Mouse (Mus musculus) E14TG2a.4 (cell line): ENCODE measurements around the gene Kif1a.
"Not testable (repeated sequence)": the region's sequence is repeated elsewhere in the genome, so short reads cannot be mapped to it uniquely, and the experiment has no call there.

ENCODE experiments used
- H3K27me3 ChIP-seq: 2 replicates; pipeline ENCODE4 v1.6.1; 2014; ENCODE audit warnings: low read length, control low read depth; ENCODE audit not compliant: insufficient read depth
- H3K36me3 ChIP-seq: 2 replicates; pipeline ENCODE4 v1.6.1; 2014; ENCODE audit warnings: low read length, control low read depth; ENCODE audit not compliant: insufficient read depth
- H3K4me1 ChIP-seq: replicated peaks from 2 replicates; pipeline ENCODE4 v1.6.1; 2014; ENCODE audit warnings: low read depth, low read length, control low read depth
- H3K4me3 ChIP-seq: replicated peaks from 2 replicates; pipeline ENCODE4 v1.5.1; 2014; ENCODE audit warnings: mild to moderate bottlenecking, low read length
- H3K9me3 ChIP-seq: 2 replicates; pipeline ENCODE4 v1.6.1; 2014; ENCODE audit warnings: low read length, control low read depth
- CTCF ChIP-seq: conservative IDR thresholded peaks from 2 replicates; pipeline ENCODE4 v1.5.1; 2014; ENCODE audit warnings: low read length
- NANOG ChIP-seq: IDR thresholded peaks from 2 replicates; pipeline ENCODE4 v1.6.1; 2014; ENCODE audit warnings: borderline replicate concordance, low read length, mixed read lengths
- POU5F1 ChIP-seq: IDR thresholded peaks from 2 replicates; pipeline ENCODE4 v1.6.1; 2014; ENCODE audit warnings: low read length, borderline replicate concordance

Kif1a gene

GRCm38 (mm10) chr1:92979073-92979602 is 122.6 kb downstream of the Kif1a start:
- Histone ChIP-seq H3K9me3 (no peaks in the 10 kb centered on the region), H3K36me3 (no peaks in the 10 kb centered on the region), H3K4me1 (peaks cover 33% of the 10 kb centered on the region), H3K4me3 (peak overlapping the region; percentile 35), H3K27me3 (peaks cover 33% of the 10 kb centered on the region)
- TF ChIP-seq CTCF (no peak), POU5F1 (no peak), NANOG (no peak)

GRCm38 (mm10) chr1:92978645-92979044 is 123.1 kb downstream of the Kif1a start:
- Histone ChIP-seq H3K9me3 (no peaks in the 10 kb centered on the region), H3K4me3 (peak overlapping the region; percentile 35), H3K4me1 (peaks cover 33% of the 10 kb centered on the region), H3K36me3 (no peaks in the 10 kb centered on the region), H3K27me3 (peaks cover 35% of the 10 kb centered on the region)
- TF ChIP-seq POU5F1 (no peak), NANOG (no peak), CTCF (no peak)

- Histone ChIP-seq H3K36me3 (no peaks in the 10 kb centered on the region), H3K9me3 (no peaks in the 10 kb centered on the region), H3K4me3 (no peak overlapping the region), H3K4me1 (peaks cover 33% of the 10 kb centered on the region), H3K27me3 (peaks cover 32% of the 10 kb centered on the region)
- TF ChIP-seq CTCF (no peak), NANOG (no peak), POU5F1 (no peak)
Measured at GRCm38 (mm10) chr1:92976141-92976566, 125.6 kb downstream of the Kif1a start.

- Histone ChIP-seq H3K27me3 (peaks cover 17% of the 10 kb centered on the region), H3K4me1 (peaks cover 9% of the 10 kb centered on the region), H3K4me3 (no peak overlapping the region), H3K36me3 (no peaks in the 10 kb centered on the region), H3K9me3 (peaks cover 12% of the 10 kb centered on the region)
- TF ChIP-seq CTCF: no peak
- no peak for TF ChIP-seq POU5F1
- TF ChIP-seq NANOG: no peak
Measured at GRCm38 (mm10) chr1:92972854-92973253, 128.9 kb downstream of the Kif1a start.

- H3K9me3 ChIP-seq: peaks cover 12% of the 10 kb centered on the region
- H3K4me1 ChIP-seq: peaks cover 3% of the 10 kb centered on the region; the same call in 1 of the 2 replicates
- H3K4me3 ChIP-seq: no peak overlapping the region
- TF ChIP-seq CTCF (no peak), NANOG (no peak), POU5F1 (no peak)
- no peaks in the 10 kb centered on the region for H3K36me3 ChIP-seq
- H3K27me3 ChIP-seq: peaks cover 10% of the 10 kb centered on the region
Measured at GRCm38 (mm10) chr1:92971879-92972795, 129.6 kb downstream of the Kif1a start.

GRCm38 (mm10) chr1:92970791-92971190 is 131.0 kb downstream of the Kif1a start:
- H3K4me3 ChIP-seq, H3K36me3 ChIP-seq, H3K27me3 ChIP-seq, H3K4me1 ChIP-seq: not testable (repeated sequence)
- peaks cover 12% of the 10 kb centered on the region for H3K9me3 ChIP-seq
